Mouse (Mus musculus): ENCODE results near the gene Gse1. TPM values are rescaled to one million over a fixed set of nuclear protein-coding genes. Genes with fewer than 3 reads are reported as not detected.

Gse1 gene
- polyA plus RNA-seq, 1 experiment from 2014 or later = 6.4 TPM

GRCm38 (mm10) chr8:120626461-120626860 is 398.2 kb downstream of the Gse1 start:
- Histone ChIP-seq H3K27ac (ENCODE audit: low read depth, low read length) (no peak overlapping the region), H3K9me3 (ENCODE audit: control insufficient read depth) (no peaks in the 10 kb centered on the region), H3K4me1 (replicated peaks; ENCODE audit: control insufficient read depth, insufficient read depth, low read length) (no peaks in the 10 kb centered on the region), H3K27me3 (replicated peaks; ENCODE audit: control insufficient read depth, insufficient read depth, low read length) (no peaks in the 10 kb centered on the region), H3K9ac (ENCODE audit: low read depth, low read length) (no peak overlapping the region), H3K4me2 (replicated peaks; ENCODE audit: low read depth) (no peak overlapping the region), H3K36me3 (ENCODE audit: control insufficient read depth, insufficient read depth) (no peaks in the 10 kb centered on the region), H3K4me3 (ENCODE audit: low read depth, low read length) (no peak overlapping the region)
- ATAC-seq = no peak
- WGBS = 66% methylated on average over 11 of the region's 11 CpGs
- TF ChIP-seq CTCF (IDR thresholded peaks at IDR 0.05; ENCODE audit: low read depth) = no peak

- Histone ChIP-seq H3K9me3 (ENCODE audit: control insufficient read depth) (no peaks in the 10 kb centered on the region), H3K4me1 (replicated peaks; ENCODE audit: control insufficient read depth, insufficient read depth, low read length) (no peaks in the 10 kb centered on the region), H3K4me3 (ENCODE audit: low read depth, low read length) (no peak overlapping the region), H3K9ac (ENCODE audit: low read depth, low read length) (no peak overlapping the region), H3K36me3 (ENCODE audit: control insufficient read depth, insufficient read depth) (no peaks in the 10 kb centered on the region), H3K27ac (ENCODE audit: low read depth, low read length) (no peak overlapping the region), H3K4me2 (replicated peaks; ENCODE audit: low read depth) (no peak overlapping the region), H3K27me3 (replicated peaks; ENCODE audit: control insufficient read depth, insufficient read depth, low read length) (0 out of 2 replicates have a peak, but pooled peaks cover 5% of the 10 kb centered on the region)
- no peak for TF ChIP-seq CTCF (IDR thresholded peaks at IDR 0.05; ENCODE audit: low read depth)
- 91% methylated on average over 5 of the region's 5 CpGs for WGBS
- ATAC-seq = no peak
These were observed 399.0 kb downstream of the Gse1 start for GRCm38 (mm10) chr8:120627298-120627697.

GRCm38 (mm10) chr8:120630031-120630430 is 401.8 kb downstream of the Gse1 start:
- H3K9me3 ChIP-seq (ENCODE audit: control insufficient read depth) = no peaks in the 10 kb centered on the region
- H3K4me2 ChIP-seq (replicated peaks; ENCODE audit: low read depth) = no peak overlapping the region
- no peak overlapping the region for H3K9ac ChIP-seq (ENCODE audit: low read depth, low read length)
- no peaks in the 10 kb centered on the region for H3K36me3 ChIP-seq (ENCODE audit: control insufficient read depth, insufficient read depth)
- H3K4me1 ChIP-seq (replicated peaks; ENCODE audit: control insufficient read depth, insufficient read depth, low read length) = no peaks in the 10 kb centered on the region
- H3K4me3 ChIP-seq (ENCODE audit: low read depth, low read length) = no peak overlapping the region
- 57% methylated on average over 5 of the region's 5 CpGs for WGBS
- 0 out of 2 replicates have a peak, but pooled peaks cover 7% of the 10 kb centered on the region for H3K27me3 ChIP-seq (replicated peaks; ENCODE audit: control insufficient read depth, insufficient read depth, low read length)
- TF ChIP-seq CTCF (IDR thresholded peaks at IDR 0.05; ENCODE audit: low read depth) = no peak
- H3K27ac ChIP-seq (ENCODE audit: low read depth, low read length) = no peak overlapping the region
- no peak for ATAC-seq

GRCm38 (mm10) chr8:120630848-120631247 is 402.6 kb downstream of the Gse1 start:
- no peak for TF ChIP-seq CTCF (IDR thresholded peaks at IDR 0.05; ENCODE audit: low read depth)
- no peaks in the 10 kb centered on the region for H3K4me1 ChIP-seq (replicated peaks; ENCODE audit: control insufficient read depth, insufficient read depth, low read length)
- H3K27ac ChIP-seq (ENCODE audit: low read depth, low read length) = no peak overlapping the region
- no peak for ATAC-seq
- H3K27me3 ChIP-seq (replicated peaks; ENCODE audit: control insufficient read depth, insufficient read depth, low read length) = 0 out of 2 replicates have a peak, but pooled peaks cover 7% of the 10 kb centered on the region
- H3K4me3 ChIP-seq (ENCODE audit: low read depth, low read length) = no peak overlapping the region
- no peak overlapping the region for H3K9ac ChIP-seq (ENCODE audit: low read depth, low read length)
- no peaks in the 10 kb centered on the region for H3K36me3 ChIP-seq (ENCODE audit: control insufficient read depth, insufficient read depth)
- H3K9me3 ChIP-seq (ENCODE audit: control insufficient read depth) = no peaks in the 10 kb centered on the region
- H3K4me2 ChIP-seq (replicated peaks; ENCODE audit: low read depth) = no peak overlapping the region
- 53% methylated on average over 6 of the region's 6 CpGs for WGBS

Small RNA genes lying within 50 kb of the gene (microRNA-seq; reads per million reads assigned to microRNA genes)
- gene Gm22715 (not detected), gene Mir7687 (not detected)

Other genes starting within 250 kb of the Gse1 start
- 9.1 and 9.2 TPM in 2 replicates for gene Crispld2, start 236.0 kb upstream of the Gse1 start, polyA plus RNA-seq (2015; fragmentation: Nextera tagmentation; extraction: Ambion mirVana)
- 39.4 and 44.9 TPM in 2 replicates for gene Zdhhc7, start 127.0 kb upstream of the Gse1 start, polyA plus RNA-seq (2015; fragmentation: Nextera tagmentation; extraction: Ambion mirVana)
- gene 6430548M08Rik, start 114.3 kb upstream of the Gse1 start, polyA plus RNA-seq (2015; fragmentation: Nextera tagmentation; extraction: Ambion mirVana) = 6.0 and 7.1 TPM in 2 replicates
- 0.29 TPM in 1 of 2 replicates, not detected in the other for gene Fam92b, start 51.0 kb upstream of the Gse1 start, polyA plus RNA-seq (2015; fragmentation: Nextera tagmentation; extraction: Ambion mirVana)